In the genomic region with DNA sequence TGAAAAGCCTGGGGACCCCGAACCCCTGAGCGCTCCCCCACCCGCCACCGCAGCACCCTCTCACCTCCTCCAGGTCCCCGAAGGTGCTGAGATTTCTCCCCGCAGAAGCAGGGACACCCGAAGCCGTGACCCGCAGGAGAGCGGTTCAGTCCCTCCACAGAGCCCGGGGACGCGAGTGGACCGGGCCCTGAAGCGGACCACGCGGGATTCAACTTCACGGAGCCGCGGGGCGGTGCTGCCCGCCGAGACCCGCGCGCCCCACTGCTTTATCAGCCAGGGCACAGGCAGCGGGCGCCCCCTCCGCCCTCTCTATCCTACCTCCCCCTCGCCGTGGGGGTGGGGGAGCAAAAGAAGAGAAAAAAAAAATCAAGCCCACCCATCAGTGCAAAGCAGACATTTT, we compare ENCODE assay signal across 8 mouse cellular contexts. TPM values are rescaled to one million over a fixed set of nuclear protein-coding genes. Genes with fewer than 3 reads are reported as not detected.
DNase-seq lines count a peak whose midpoint lies in the region; ATAC-seq lines count a peak whose summit lies in the region.

No protein-coding gene starts in this region.

- peak overlapping the region; percentile 58 for H3K4me3 ChIP-seq in kidney, embryonic 16.5 days (ENCODE audit: low read length)
- H3K4me3 ChIP-seq in forebrain, embryonic 16.5 days (replicated peaks; ENCODE audit: low read length), result peak overlapping the region; percentile 95
- peak overlapping the region; percentile 33 for H3K4me3 ChIP-seq in liver, embryonic 15.5 days (replicated peaks)

- peaks cover 11% of the 10 kb centered on the region for H3K27me3 ChIP-seq in kidney, embryonic 16.5 days (ENCODE audit: insufficient read depth, low read length)
- H3K27me3 ChIP-seq in forebrain, embryonic 16.5 days (replicated peaks; ENCODE audit: control insufficient read depth, insufficient read depth, low read length), result no peaks in the 10 kb centered on the region
- H3K27me3 ChIP-seq in liver, embryonic 15.5 days, result peaks cover 41% of the 10 kb centered on the region

- H3K9me3 ChIP-seq in kidney, embryonic 16.5 days (ENCODE audit: low read length), result no peaks in the 10 kb centered on the region
- no peaks in the 10 kb centered on the region for H3K9me3 ChIP-seq in forebrain, embryonic 16.5 days (ENCODE audit: control insufficient read depth, low read length)
- no peaks in the 10 kb centered on the region for H3K9me3 ChIP-seq in liver, embryonic 15.5 days (replicated peaks)

- peak overlapping the region; percentile 98 for H3K4me2 ChIP-seq in kidney, embryonic 16.5 days (replicated peaks; ENCODE audit: low read depth, low read length)
- peak overlapping the region; percentile 86 for H3K4me2 ChIP-seq in forebrain, embryonic 16.5 days (ENCODE audit: low read length)
- H3K4me2 ChIP-seq in liver, embryonic 15.5 days, result peak overlapping the region; percentile 54

- no peaks in the 10 kb centered on the region for H3K36me3 ChIP-seq in kidney, embryonic 16.5 days (ENCODE audit: insufficient read depth, low read length)
- no peaks in the 10 kb centered on the region for H3K36me3 ChIP-seq in forebrain, embryonic 16.5 days (ENCODE audit: control insufficient read depth, insufficient read depth)
- no peaks in the 10 kb centered on the region for H3K36me3 ChIP-seq in liver, embryonic 15.5 days (replicated peaks)

- no peak overlapping the region for H3K27ac ChIP-seq in kidney, embryonic 16.5 days (ENCODE audit: low read length)
- peak overlapping the region; percentile 63 for H3K27ac ChIP-seq in forebrain, embryonic 16.5 days (ENCODE audit: low read length)
- H3K27ac ChIP-seq in liver, embryonic 15.5 days (replicated peaks), result no peak overlapping the region

- no peak for DNase-seq in kidney, postnatal 25 days
- peak; percentile 24 for DNase-seq in cerebellum, adult 8-10 months
- DNase-seq in urinary bladder, postnatal 10 days (ENCODE audit: low spot score), result no peak
- DNase-seq in adrenal gland, adult 8-10 months, result no peak
- no peak for DNase-seq in adipocyte (ENCODE audit: low spot score)

- under 1% methylated on average over 31 of the region's 31 CpGs for WGBS in kidney, embryonic 16.5 days
- WGBS in forebrain, embryonic 16.5 days, result under 1% methylated on average over 29 of the region's 31 CpGs
- under 1% methylated on average over 30 of the region's 31 CpGs for WGBS in liver, embryonic 15.5 days (ENCODE audit: insufficient replicate concordance)

- H3K4me1 ChIP-seq in kidney, embryonic 16.5 days (ENCODE audit: insufficient read depth, low read length), result peaks cover 4% of the 10 kb centered on the region; the same call in 1 of the 2 replicates
- H3K4me1 ChIP-seq in forebrain, embryonic 16.5 days (replicated peaks; ENCODE audit: control insufficient read depth, insufficient read depth, low read length), result peaks cover 11% of the 10 kb centered on the region
- H3K4me1 ChIP-seq in liver, embryonic 15.5 days (replicated peaks), result no peaks in the 10 kb centered on the region

- peak overlapping the region; percentile 63 for H3K9ac ChIP-seq in kidney, embryonic 16.5 days (replicated peaks; ENCODE audit: low read length)
- H3K9ac ChIP-seq in forebrain, embryonic 16.5 days (replicated peaks; ENCODE audit: low read depth, low read length), result peak overlapping the region; percentile 90
- no peak overlapping the region for H3K9ac ChIP-seq in liver, embryonic 15.5 days

- ATAC-seq in kidney, embryonic 16.5 days (ENCODE audit: low FRiP score, low TSS enrichment), result peak; percentile 4; the same call in 1 of the 2 replicates
- peak; percentile 36 for ATAC-seq in forebrain, embryonic 16.5 days
- no peak for ATAC-seq in liver, embryonic 15.5 days (ENCODE audit: insufficient read depth)

RNA-seq across cellular contexts. Expression of gene Rgs17, which starts 0.4 kb away (rescaled TPM):
- 1.0 and 1.3 TPM in 2 replicates for polyA plus RNA-seq in kidney, embryonic 16.5 days (2015; fragmentation: Nextera tagmentation; extraction: Ambion mirVana)
- 14.0 and 19.5 TPM in 2 replicates for polyA plus RNA-seq in forebrain, embryonic 16.5 days (2015; fragmentation: Nextera tagmentation; extraction: Ambion mirVana)
- 0.03 TPM in 1 of 2 replicates, not detected in the other for polyA plus RNA-seq in liver, embryonic 15.5 days (2015; fragmentation: Nextera tagmentation; extraction: Ambion mirVana)
- 1 to 10 TPM in 3 of 4 experiments, under 1 TPM in 1; 0.99 to 1.7 (median 1.3) TPM for total RNA-seq in adrenal gland, adult 8-10 months (2022)

Comparison
In these comparisons a context has a peak if more than half of its experiments do, and no peak if none do; other contexts are left out.
1. H3K4me3 ChIP-seq: peak in every context shown above with its lines; median percentile 95 in forebrain, embryonic 16.5 days; 58 in kidney, embryonic 16.5 days; 33 in liver, embryonic 15.5 days.